Mouse (Mus musculus): Measurements from ENCODE around the gene Fnip2.

Gene Fnip2

DNA sequence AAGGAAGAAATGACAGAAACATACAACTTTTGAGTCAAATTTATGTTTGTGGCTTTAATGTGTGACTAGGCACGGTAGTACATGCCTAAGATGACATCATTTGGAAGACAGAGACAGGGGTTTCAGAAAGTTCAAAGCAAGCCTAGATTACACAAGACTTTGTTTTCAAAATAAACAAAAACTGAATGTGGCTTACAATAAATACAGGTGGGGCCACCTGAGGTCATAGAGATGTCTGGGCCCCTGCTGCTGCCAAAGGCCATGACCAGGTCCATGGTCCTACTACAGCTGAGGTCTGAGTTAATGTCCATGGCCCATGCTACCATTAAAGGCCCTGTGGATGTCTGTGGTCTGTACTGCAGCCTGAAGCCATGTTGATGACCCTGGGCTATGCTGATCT, 154.1 kb downstream of the Fnip2 start:
- DNase-seq (ENCODE audit: low spot score): no peak

DNA sequence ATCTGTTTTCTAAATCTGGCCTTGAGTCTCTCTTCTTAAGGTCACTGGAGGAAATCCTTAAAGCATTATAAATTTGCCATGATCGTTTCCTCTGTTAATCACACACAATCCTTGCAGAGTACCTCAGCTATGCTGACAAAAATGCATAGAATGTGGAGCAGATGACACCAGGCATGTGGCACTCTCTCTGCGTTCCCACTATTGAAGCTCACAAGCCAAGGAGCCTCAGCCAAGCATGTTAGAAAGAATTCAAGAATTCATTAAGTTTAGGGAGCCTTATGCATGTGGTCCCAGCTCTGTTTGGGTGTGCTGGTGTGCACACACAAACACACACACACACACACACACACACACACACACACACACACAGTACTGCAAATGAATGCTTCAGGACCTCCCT, 155.9 kb downstream of the Fnip2 start:
- DNase-seq (ENCODE audit: low spot score): no peak

DNA sequence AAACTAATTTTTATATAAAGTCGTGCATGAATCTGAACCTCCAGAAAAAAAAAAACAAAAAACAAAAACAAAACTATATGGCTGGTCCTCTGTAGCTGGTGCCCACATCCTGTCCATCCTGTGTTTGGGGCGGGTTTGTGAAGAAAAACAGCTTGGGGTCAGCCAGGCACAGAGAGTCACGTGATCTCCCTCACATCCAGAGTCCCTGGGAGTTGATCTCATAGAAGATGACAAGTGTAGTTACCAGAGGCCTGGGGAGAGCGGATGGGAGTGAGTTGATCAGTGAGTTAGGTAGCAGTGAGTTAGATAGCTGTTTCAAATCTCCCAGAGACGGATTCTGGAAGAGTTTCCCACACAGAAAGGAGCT, 157.0 kb downstream of the Fnip2 start:
- no peak for DNase-seq (ENCODE audit: low spot score)

DNA sequence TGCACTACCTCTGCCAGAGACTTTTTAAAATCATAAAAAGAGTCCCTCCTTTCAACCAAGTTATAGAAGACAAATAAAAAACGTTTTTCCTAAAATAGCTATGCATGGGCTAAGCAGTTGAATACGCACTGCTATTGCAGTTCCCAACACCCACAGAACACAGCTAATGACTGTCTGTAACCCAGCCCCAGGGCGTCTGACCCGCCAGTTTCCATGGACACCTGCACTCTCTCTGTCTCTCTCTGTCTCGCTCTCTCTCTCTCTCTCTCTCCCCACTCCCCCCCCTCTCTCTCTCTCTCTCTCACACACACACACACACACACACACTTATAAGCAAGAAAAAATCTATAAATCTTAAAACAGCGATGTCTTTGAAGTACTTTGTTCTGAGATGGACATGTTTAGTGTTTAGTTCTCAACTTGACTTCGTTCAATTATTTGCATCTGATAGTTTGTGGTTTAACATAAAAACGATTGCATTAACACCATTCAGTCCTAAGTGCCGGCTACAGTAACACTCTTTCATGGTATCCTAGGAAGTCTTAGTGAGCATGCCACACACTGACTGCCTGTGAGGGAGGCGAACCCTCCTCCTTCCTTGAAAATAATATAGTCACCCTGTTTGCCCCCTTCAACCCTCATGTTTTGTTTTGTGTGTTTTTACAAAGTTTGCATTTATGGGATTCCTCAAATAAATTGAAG, 157.5 kb downstream of the Fnip2 start:
- DNase-seq (ENCODE audit: low spot score): no peak

DNA sequence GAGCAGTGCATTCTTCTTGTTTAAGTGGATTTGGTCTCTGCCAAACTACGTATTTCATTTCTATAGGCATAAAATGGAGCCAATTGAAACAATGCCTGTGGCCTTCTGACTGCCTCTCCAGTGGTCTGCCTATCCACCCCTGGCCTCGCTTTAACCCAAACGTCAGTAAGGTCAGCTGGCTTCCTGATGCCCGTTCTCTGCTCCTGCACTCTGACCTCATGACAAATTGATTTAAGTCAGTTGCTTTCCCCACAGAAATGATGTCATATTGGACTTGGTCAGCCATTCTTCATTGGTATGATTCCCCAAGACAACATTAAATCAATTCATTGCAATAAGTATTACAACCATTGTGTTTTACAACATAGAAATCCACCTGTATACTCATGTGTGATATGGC, 159.1 kb downstream of the Fnip2 start:
- DNase-seq (ENCODE audit: low spot score): no peak

Measured in c-Kit-positive CD71-positive TER-119-positive erythroid progenitor cells, embryonic 14.5 days (primary cell).